Mouse (Mus musculus) lung, adult 2 months (tissue): Measurements from ENCODE around the gene Susd1. TPM values are rescaled to one million over a fixed set of nuclear protein-coding genes. Genes with fewer than 3 reads are reported as not detected.

ENCODE experiments used
- DNase-seq: peaks from one replicate; pipeline ENCODE4 v3.0.0; 2022
- H3K4me1 ChIP-seq: fragments of 200-500 bp; 2 replicates; pipeline ENCODE4 v1.6.1; 2011; ENCODE audit warnings: low read length; ENCODE audit not compliant: control insufficient read depth, insufficient read depth
- H3K4me3 ChIP-seq: fragments of 200-500 bp; replicated peaks from 2 replicates; pipeline ENCODE3; 2011; ENCODE audit warnings: low read depth, mild to moderate bottlenecking, control low read depth, low read length; ENCODE audit errors: extremely low read depth
- CTCF ChIP-seq: fragments of 200-500 bp; IDR thresholded peaks from 2 replicates; pipeline ENCODE4 v1.5.1; 2011; ENCODE audit warnings: mild to moderate bottlenecking, low read length, control low read depth; ENCODE audit not compliant: insufficient read depth
- POLR2A ChIP-seq: fragments of 200-500 bp; IDR thresholded peaks from 2 replicates; pipeline ENCODE4 v1.6.1; 2011; ENCODE audit warnings: low read depth, mild to moderate bottlenecking, control low read depth, low read length, borderline replicate concordance; ENCODE audit errors: extremely low read depth
- WGBS: fragments of 180-500 bp; shearing (Covaris S2); methylation state at CpG from one replicate; pipeline ENCODE4 v1.1.7; 2018; 5-methylcytosine and 5-hydroxymethylcytosine counted together
- polyA plus RNA-seq: library from polyadenylated mRNA; depleted of rRNA; stranded (reverse); fragments of >200 nt; gene quantifications from 2 replicates; pipeline ENCODE4 v1.2.3, GENCODE M21; 2012; rRNA removed

Gene Susd1
- polyA plus RNA-seq, 1 experiment: 3.1 TPM

- H3K4me1 ChIP-seq: peaks cover 7% of the 10 kb centered on the region
- WGBS: 33% methylated on average over 5 of the region's 5 CpGs
- DNase-seq: no peak
- TF ChIP-seq POLR2A (no peak), CTCF (no peak)
- no peak overlapping the region for H3K4me3 ChIP-seq
Measured at GRCm38 (mm10) chr4:59280876-59281275, 157.6 kb downstream of the Susd1 start.

- Histone ChIP-seq H3K4me1 (peaks cover 7% of the 10 kb centered on the region), H3K4me3 (no peak overlapping the region)
- DNase-seq: no peak
- WGBS: 76% methylated on average over 5 of the region's 5 CpGs
- TF ChIP-seq CTCF: no peak
Measured at GRCm38 (mm10) chr4:59279111-59279510, 159.3 kb downstream of the Susd1 start.

GRCm38 (mm10) chr4:59278410-59278809 lies 160.0 kb downstream of the Susd1 start:
- H3K4me3 ChIP-seq: no peak overlapping the region
- no peak for TF ChIP-seq POLR2A
- TF ChIP-seq CTCF: no peak
- 89% methylated on average over 7 of the region's 7 CpGs for WGBS
- peaks cover 7% of the 10 kb centered on the region for H3K4me1 ChIP-seq
- DNase-seq: no peak

GRCm38 (mm10) chr4:59277958-59278357 lies 160.5 kb downstream of the Susd1 start:
- no peak for DNase-seq
- Histone ChIP-seq H3K4me3 (no peak overlapping the region), H3K4me1 (peaks cover 4% of the 10 kb centered on the region)
- TF ChIP-seq POLR2A: no peak
- no peak for TF ChIP-seq CTCF
- WGBS: 91% methylated on average over 9 of the region's 9 CpGs

GRCm38 (mm10) chr4:59275956-59276355 lies 162.5 kb downstream of the Susd1 start:
- no peak for DNase-seq

GRCm38 (mm10) chr4:59275494-59275893 lies 162.9 kb downstream of the Susd1 start:
- WGBS: 46% methylated on average over 3 of the region's 3 CpGs
- DNase-seq: no peak
- no peak overlapping the region for H3K4me3 ChIP-seq
- TF ChIP-seq POLR2A: no peak
- no peak for TF ChIP-seq CTCF
- no peaks in the 10 kb centered on the region for H3K4me1 ChIP-seq

More at GRCm38 (mm10) chr4:59275956-59276355, 162.5 kb downstream of the Susd1 start:
- TF ChIP-seq CTCF (no peak), POLR2A (no peak)
- Histone ChIP-seq H3K4me3 (no peak overlapping the region), H3K4me1 (peaks cover 3% of the 10 kb centered on the region; the same call in 1 of the 2 replicates)
- 66% methylated on average over 2 of the region's 2 CpGs for WGBS

- WGBS: 74% methylated on average over 4 of the region's 4 CpGs
- no peak for TF ChIP-seq CTCF
- TF ChIP-seq POLR2A: no peak
Measured at GRCm38 (mm10) chr4:59274136-59274535, 164.3 kb downstream of the Susd1 start.

GRCm38 (mm10) chr4:59273342-59273741 lies 165.1 kb downstream of the Susd1 start:
- TF ChIP-seq POLR2A (no peak), CTCF (no peak)
- DNase-seq: no peak
- no peak overlapping the region for H3K4me3 ChIP-seq
- H3K4me1 ChIP-seq: no peaks in the 10 kb centered on the region
- 48% methylated on average over 1 of the region's 1 CpGs for WGBS

More at GRCm38 (mm10) chr4:59274136-59274535, 164.3 kb downstream of the Susd1 start:
- H3K4me1 ChIP-seq: no peaks in the 10 kb centered on the region
- no peak overlapping the region for H3K4me3 ChIP-seq
- no peak for DNase-seq

GRCm38 (mm10) chr4:59265631-59266030 lies 172.8 kb downstream of the Susd1 start:
- 85% methylated on average over 5 of the region's 5 CpGs for WGBS

GRCm38 (mm10) chr4:59265182-59265581 lies 173.3 kb downstream of the Susd1 start:
- 0 out of 2 replicates have a peak, but pooled peaks cover 3% of the 10 kb centered on the region for H3K4me1 ChIP-seq
- DNase-seq: no peak
- TF ChIP-seq CTCF: no peak
- TF ChIP-seq POLR2A: no peak
- WGBS: 77% methylated on average over 5 of the region's 5 CpGs
- H3K4me3 ChIP-seq: no peak overlapping the region

More at GRCm38 (mm10) chr4:59265631-59266030, 172.8 kb downstream of the Susd1 start:
- no peak for TF ChIP-seq POLR2A
- TF ChIP-seq CTCF: no peak
- DNase-seq: no peak
- H3K4me1 ChIP-seq: 0 out of 2 replicates have a peak, but pooled peaks cover 3% of the 10 kb centered on the region
- no peak overlapping the region for H3K4me3 ChIP-seq

Other genes with a start within 250 kb of the Susd1 start
- 28.7 and 42.2 TPM in 2 replicates for gene Ugcg, start 249.4 kb downstream of the Susd1 start, polyA plus RNA-seq
- gene Ptbp3, start 110.7 kb upstream of the Susd1 start, polyA plus RNA-seq: 30.3 and 40.5 TPM in 2 replicates
- gene Hsdl2, start 142.9 kb upstream of the Susd1 start, polyA plus RNA-seq: 7.5 and 16.1 TPM in 2 replicates
- 6.8 and 8.3 TPM in 2 replicates for gene E130308A19Rik, start 187.6 kb upstream of the Susd1 start, polyA plus RNA-seq